Mouse (Mus musculus) cerebellum, postnatal 36 days (tissue): ENCODE measurements at regions not wholly inside any gene's neighbourhood (a gene's known extent, or its start where the extent isn't known, plus 50 kb on each side); places are given as distances from the start of the nearest gene placed in this dataset.
"Not testable (repeated sequence)": the region's sequence is repeated elsewhere in the genome, so short reads cannot be mapped to it uniquely, and the experiment has no call there.

ENCODE experiments used
- DNase-seq, 2 experiments: peaks; one replicate each; pipeline ENCODE4 v3.0.0; 2021 to 2022; ENCODE audit warnings: mixed read lengths in 2 of 2

- no peak for DNase-seq
These were observed 196.4 kb downstream of the Tdrd3 start for GRCm38 (mm10) chr14:87612871-87613270.

GRCm38 (mm10) chr14:87619368-87620035 lies 203.1 kb downstream of the Tdrd3 start:
- DNase-seq, result no peak

- DNase-seq, result no peak
These were observed 214.8 kb downstream of the Tdrd3 start for GRCm38 (mm10) chr14:87631078-87631813.

- DNase-seq, result no peak
These were observed 218.2 kb downstream of the Tdrd3 start for GRCm38 (mm10) chr14:87634596-87634995.

- no peak for DNase-seq
These were observed 220.7 kb downstream of the Tdrd3 start for GRCm38 (mm10) chr14:87637131-87637530.

- DNase-seq, result no peak
These were observed 251.5 kb downstream of the Tdrd3 start for GRCm38 (mm10) chr14:87667910-87668309.

GRCm38 (mm10) chr14:87669496-87669895 lies 253.1 kb downstream of the Tdrd3 start:
- no peak for DNase-seq

- DNase-seq, result no peak
These were observed 264.3 kb downstream of the Tdrd3 start for GRCm38 (mm10) chr14:87680788-87681187.

GRCm38 (mm10) chr14:87683091-87683806 lies 266.8 kb downstream of the Tdrd3 start:
- DNase-seq, result not testable (repeated sequence)

GRCm38 (mm10) chr14:87689866-87690265 lies 273.4 kb downstream of the Tdrd3 start:
- no peak for DNase-seq

- DNase-seq, result no peak
These were observed 320.0 kb downstream of the Tdrd3 start for GRCm38 (mm10) chr14:87736456-87736855.

GRCm38 (mm10) chr14:87745524-87745923 lies 329.1 kb downstream of the Tdrd3 start:
- no peak for DNase-seq

- DNase-seq, result no peak
These were observed 329.6 kb downstream of the Tdrd3 start for GRCm38 (mm10) chr14:87746011-87746410.

- DNase-seq, result no peak
These were observed 332.6 kb downstream of the Tdrd3 start for GRCm38 (mm10) chr14:87749068-87749467.

GRCm38 (mm10) chr14:87749762-87750161 lies 333.3 kb downstream of the Tdrd3 start:
- DNase-seq, result no peak

GRCm38 (mm10) chr14:87750665-87751170 lies 334.3 kb downstream of the Tdrd3 start:
- no peak for DNase-seq

- no peak for DNase-seq
These were observed 338.3 kb downstream of the Tdrd3 start for GRCm38 (mm10) chr14:87754744-87755143.

GRCm38 (mm10) chr14:87775332-87775890 lies 359.0 kb downstream of the Tdrd3 start:
- DNase-seq, result no peak

- DNase-seq, result no peak
These were observed 383.4 kb downstream of the Tdrd3 start for GRCm38 (mm10) chr14:87799803-87800202.

GRCm38 (mm10) chr14:87809664-87810063 lies 393.2 kb downstream of the Tdrd3 start:
- DNase-seq, result peak in 1 of 2 experiments; percentile 2

- DNase-seq, result no peak
These were observed 427.7 kb downstream of the Tdrd3 start for GRCm38 (mm10) chr14:87844120-87844519.

- DNase-seq, result no peak
These were observed 445.0 kb downstream of the Tdrd3 start for GRCm38 (mm10) chr14:87861486-87861885.
